Mouse (Mus musculus) embryo, embryonic 10 days (tissue): Measurements from ENCODE around the gene Angel2.

Experiments
- DNase-seq: peaks from one replicate; pipeline ENCODE4 v3.0.0-alpha.2; 2015; ENCODE audit warnings: low spot score

Angel2 gene

GRCm38 (mm10) chr1:190929010-190929695 lies 4.2 kb downstream of the Angel2 start:
- DNase-seq = peak; percentile 20

DNA sequence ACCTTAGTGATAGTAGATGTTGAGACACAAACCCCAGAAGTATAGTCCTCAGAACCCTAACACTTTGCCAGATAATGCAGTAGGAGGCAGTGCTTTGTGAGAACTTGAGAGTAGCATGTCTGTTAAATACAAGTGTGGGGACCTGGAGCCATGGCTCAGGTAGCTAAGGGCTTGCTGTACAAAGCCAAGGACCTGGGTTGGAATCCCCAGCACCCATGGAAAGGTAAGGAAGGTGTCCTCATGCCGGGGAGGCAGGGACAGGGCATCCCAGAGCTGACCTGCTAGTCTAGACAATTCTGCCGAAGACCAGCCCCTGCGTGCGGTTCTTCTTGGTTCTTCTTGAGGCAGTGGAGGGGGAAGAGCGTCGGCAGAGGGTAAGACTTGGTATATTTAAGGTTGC lies 5.3 kb downstream of the Angel2 start:
- no peak for DNase-seq

GRCm38 (mm10) chr1:190939803-190940202 lies 14.9 kb downstream of the Angel2 start:
- no peak for DNase-seq

GRCm38 (mm10) chr1:190944109-190944760 lies 19.3 kb downstream of the Angel2 start:
- DNase-seq = peak; percentile 88

- DNase-seq = no peak
Measured at GRCm38 (mm10) chr1:190947986-190948385, 23.1 kb downstream of the Angel2 start.

GRCm38 (mm10) chr1:190948439-190948838 lies 23.5 kb downstream of the Angel2 start:
- DNase-seq = no peak

DNA sequence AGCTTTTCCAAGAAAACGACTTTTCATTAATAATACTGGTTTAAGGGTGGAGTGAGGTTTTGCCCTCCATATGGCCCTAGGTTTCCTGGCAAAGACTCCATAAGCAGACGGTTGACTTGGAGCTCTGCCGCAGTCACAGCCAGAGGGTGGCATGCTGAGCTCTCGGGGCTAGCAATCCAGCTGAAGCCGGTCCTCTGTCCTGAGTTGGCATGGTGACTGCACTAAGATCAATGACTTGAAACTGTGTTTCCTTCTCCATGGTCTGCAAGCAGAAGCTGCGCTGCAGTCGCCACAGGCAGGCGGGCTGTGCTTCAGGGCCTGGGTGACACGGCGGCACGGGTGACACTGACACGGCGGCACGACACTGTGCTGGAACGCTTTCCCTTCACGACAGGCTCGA lies 23.9 kb downstream of the Angel2 start:
- no peak for DNase-seq

GRCm38 (mm10) chr1:190951014-190951413 lies 26.1 kb downstream of the Angel2 start:
- DNase-seq = no peak

DNA sequence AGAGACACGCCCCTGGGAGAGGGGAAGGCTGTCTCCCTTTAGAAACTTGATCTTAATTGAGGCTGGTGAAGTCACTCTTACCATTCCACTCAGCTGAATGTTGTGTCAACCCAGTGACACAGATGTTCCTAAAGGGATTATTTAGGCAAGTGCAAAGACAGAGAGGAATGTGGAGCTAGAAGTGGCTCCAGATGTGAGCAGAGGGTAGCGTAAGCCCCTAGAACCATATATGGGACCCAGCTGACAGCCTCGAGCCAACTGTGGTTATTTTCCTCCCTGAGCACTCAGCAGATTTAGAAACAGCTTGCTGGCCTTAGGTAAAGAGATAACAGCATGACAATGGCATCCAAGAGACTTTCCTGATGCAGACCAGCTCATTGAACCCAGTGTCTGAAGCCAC lies 28.1 kb downstream of the Angel2 start:
- no peak for DNase-seq

GRCm38 (mm10) chr1:190958821-190959220 lies 33.9 kb downstream of the Angel2 start:
- DNase-seq = no peak

GRCm38 (mm10) chr1:190962760-190963159 lies 37.8 kb downstream of the Angel2 start:
- no peak for DNase-seq

DNA sequence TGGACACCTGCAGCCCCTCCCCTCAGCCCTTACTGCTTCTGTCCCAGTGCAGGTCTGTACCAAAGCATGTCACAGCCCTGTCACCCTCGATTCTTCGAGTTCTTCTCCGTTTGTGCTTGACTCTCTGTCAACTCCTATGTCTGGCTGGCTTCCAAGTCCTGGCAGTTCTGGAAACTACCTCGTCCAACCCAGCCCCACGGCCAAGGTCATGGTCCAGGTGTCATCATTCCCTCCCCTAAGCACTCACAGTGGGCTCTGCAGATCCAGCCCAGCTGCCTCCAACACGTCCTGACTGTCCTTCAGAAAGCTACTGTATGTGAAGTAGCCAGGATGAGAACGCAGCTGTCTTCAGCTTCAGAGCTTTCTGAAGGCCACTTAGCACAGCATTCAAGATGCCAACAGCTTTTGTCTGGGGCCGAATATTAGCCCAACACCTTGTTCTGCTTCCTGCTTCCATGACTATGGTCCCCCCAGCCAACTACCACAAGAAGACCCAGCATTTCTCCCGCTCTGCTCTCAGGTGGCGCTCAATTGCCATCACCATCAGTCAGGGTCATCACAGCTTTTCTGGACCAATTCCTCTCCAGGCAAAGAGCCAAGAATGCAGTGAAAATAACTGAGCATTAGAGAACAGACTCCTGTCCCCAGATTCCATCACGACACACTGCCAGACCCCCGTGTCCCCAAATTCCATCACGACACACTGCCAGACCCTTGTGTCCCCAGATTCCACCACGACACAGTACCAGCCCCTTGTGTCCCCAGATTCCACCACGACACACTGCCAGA lies 40.3 kb downstream of the Angel2 start:
- DNase-seq = no peak

DNA sequence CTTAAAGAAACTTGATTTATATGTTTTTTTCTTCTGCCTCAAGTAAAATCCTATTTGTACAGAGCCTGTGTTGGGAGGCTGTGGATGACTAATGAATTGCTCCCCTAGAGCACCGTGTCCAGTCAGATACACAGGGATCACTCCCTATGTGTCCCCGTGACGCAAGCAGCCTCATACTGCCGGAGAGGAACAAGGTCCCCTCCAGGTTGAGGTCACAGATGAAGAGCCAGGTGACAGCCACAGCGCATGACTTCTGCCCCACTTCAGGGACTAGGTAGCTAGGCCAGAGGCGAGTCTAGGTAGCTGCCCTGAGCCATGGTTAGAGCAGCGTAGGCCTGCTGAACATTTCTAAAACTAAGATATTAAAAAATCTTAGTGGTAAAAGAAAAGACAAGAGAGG lies 43.1 kb downstream of the Angel2 start:
- no peak for DNase-seq

DNA sequence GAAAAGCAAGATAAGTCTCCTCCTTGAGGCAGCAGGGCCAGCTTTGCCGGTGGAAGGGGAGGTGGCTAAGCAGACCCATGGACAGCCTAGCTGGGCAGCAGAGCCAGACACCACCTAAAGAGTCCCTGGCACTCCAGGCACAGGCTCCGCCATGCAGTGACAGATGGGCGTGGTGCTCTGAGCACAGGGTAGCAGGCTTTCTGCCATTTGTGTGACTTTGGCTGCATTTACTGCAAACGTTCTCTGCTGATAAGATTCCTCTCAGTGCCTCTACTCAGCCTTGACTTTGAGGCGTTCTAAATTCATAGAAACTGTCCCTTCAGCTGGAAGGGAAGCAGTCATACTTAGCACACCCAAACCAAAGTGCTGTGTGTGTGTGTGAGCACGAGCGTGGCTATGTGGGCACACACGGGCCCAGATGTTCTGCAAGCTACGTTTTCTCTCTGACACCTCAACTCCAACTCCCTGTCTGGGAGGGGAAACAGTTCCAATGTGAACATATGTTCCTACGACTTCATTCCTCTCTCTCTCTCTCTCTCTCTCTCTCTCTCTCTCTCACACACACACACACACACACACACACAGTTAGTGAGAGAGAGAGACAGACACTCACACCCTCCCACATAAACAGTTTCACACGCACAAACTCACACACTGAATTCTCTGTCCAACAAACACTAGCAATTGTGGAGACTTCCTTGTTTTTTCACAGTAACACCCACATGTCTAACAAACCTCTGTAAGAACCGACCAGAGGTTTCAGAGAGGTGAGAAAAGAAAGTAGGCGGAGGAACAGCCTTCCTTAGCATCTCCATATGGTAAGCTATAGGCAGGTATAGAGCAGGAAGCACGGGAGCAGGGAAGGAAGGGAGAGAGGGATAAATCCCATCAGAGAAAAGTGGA lies 47.0 kb downstream of the Angel2 start:
- DNase-seq = no peak

- DNase-seq = no peak
Measured at GRCm38 (mm10) chr1:190972612-190973192, 47.8 kb downstream of the Angel2 start.

GRCm38 (mm10) chr1:190974191-190974590 lies 49.3 kb downstream of the Angel2 start:
- DNase-seq = no peak

DNA sequence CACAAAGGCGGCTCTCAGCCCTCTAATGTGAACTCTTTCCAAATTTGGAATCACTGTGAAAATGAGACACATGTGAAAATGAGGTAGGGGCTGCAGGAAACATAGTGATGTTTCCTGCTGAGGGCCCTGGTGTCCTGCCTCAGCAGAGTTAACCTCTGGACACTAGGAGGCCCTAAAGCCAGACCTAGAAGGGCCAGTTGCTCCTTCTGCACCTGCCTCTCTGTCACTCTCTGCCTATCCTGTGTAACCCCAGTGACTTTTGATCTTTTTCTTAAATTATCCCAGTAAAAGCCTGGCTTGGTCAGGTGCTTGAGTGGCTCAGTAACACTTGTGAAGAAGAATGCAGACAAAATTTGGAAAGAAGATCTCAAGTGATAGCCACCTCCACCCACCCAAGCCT lies 49.9 kb downstream of the Angel2 start:
- no peak for DNase-seq

- DNase-seq = no peak
Measured at GRCm38 (mm10) chr1:190976887-190977573, 52.1 kb downstream of the Angel2 start.

DNA sequence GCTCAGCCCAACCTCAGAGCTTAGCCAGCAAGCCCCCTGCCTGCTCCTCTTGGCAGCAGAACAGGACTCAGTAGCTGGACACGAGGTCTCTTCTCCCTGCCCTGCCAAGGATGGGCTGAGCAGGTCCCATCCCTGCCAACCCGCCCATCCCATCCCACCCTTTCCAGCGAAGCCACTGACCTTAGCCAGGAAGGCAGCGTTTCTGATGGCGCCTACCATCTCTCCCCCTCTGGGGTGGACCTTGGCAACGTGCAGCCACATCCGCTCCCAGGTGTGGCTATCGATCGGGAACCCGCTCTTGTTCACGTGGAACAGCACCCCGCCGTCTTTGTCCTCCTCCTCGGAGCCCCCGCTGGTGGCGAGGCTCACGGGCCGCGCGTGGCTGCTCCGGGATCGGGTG lies 53.1 kb downstream of the Angel2 start:
- DNase-seq = peak; percentile 38

DNA sequence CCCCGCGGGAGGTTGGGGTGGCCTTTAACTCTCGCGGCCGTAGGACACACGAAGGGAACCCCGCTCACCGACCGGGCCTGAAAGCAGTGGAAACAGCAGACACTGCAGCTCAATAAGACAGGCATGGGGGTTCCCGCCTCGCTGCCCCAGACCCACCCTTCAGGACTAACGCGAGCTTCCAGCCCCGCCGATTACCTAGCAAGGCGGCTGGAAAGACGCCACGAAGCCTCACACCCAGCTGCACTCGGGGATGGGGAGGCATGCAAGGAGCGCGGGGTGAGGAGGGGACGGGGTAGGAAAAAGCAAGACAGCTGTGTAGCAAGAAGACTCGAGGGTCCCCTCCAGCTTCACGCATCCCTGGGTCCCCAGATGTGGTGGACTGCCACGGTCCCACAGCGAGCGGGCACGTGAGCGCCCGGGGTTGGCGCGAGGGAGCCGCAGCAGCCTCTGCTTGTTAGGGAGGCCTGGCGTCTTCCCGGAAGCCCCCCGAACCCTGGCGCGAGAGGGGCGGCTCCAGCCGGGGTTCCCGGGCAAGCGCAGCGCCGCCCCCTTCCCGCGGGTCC lies 53.7 kb downstream of the Angel2 start:
- peak; percentile 51 for DNase-seq

DNA sequence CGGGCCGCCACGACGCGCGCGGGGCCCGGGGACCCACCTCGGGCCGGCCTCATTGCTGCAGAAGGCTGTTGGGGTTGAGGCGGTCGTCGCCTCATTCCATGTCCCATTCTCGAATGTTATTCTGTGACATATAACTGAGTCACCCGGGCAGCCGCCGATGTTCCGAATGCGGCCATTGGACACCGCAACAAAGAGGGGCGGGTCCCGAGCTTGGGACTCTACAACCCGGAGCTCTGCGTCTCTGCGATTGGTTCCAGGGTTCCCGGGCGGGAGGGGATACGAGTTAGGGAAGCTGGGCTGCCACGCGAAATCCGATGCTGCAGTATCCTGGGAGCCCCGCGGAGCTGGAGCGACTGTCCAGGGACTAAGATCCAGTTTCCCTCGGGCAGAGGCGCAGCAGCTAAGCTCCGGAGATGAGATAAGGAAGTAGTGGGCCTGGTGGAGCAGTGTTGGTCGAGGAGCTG lies 54.2 kb downstream of the Angel2 start, which contains the start of gene Vash2:
Gene Vash2 (minus strand): TSS at position 197 of the 464 bp plus-strand sequence.
- DNase-seq = peak; percentile 96
